Mouse (Mus musculus): ENCODE results near the gene Myh15. TPM values are rescaled to one million over a fixed set of nuclear protein-coding genes. Genes with fewer than 3 reads are reported as not detected.

The Myh15 gene
- total RNA-seq, 2 experiments from 2014 or later: 0.56 to 0.60 TPM

Other genes with a start within 250 kb of the Myh15 start
- gene Retnlb, start 240.6 kb upstream of the Myh15 start, total RNA-seq (2021): not detected
- not detected for gene Retnla, start 214.9 kb upstream of the Myh15 start, total RNA-seq (2021)
- not detected for gene Retnlg, start 184.9 kb upstream of the Myh15 start, total RNA-seq (2021)
- 10 to 100 TPM; 78.3 to 85.7 TPM for gene Dzip3, start 63.3 kb upstream of the Myh15 start, total RNA-seq (2021)
- gene Cip2a, start 63.3 kb upstream of the Myh15 start, total RNA-seq (2021): 1 to 10 TPM; 2.2 to 3.4 TPM

Data from left cerebral cortex, adult 18-20 months (tissue).